Mouse (Mus musculus) hindbrain, embryonic 10.5 days (tissue): ENCODE data around the gene Trub1. TPM values are rescaled to one million over a fixed set of nuclear protein-coding genes. Genes with fewer than 3 reads are reported as not detected.

ENCODE experiments used
- polyA plus RNA-seq: library from polyadenylated mRNA; unstranded; fragments of >200 nt; fragmentation: Nextera tagmentation; extraction: Ambion mirVana; gene quantifications from 2 replicates; pipeline ENCODE4 v1.2.1, GENCODE M21; 2016

Trub1 gene
- polyA plus RNA-seq, 1 experiment from 2014 or later, result 19.3 TPM

Other genes with a start within 250 kb of the Trub1 start
- gene Ablim1, start 138.0 kb upstream of the Trub1 start, polyA plus RNA-seq, result 16.1 and 17.7 TPM in 2 replicates
- gene Fam160b1, start 92.2 kb upstream of the Trub1 start, polyA plus RNA-seq, result 10.8 and 12.8 TPM in 2 replicates
- 3.5 and 4.5 TPM in 2 replicates for gene Atrnl1, start 158.1 kb downstream of the Trub1 start, polyA plus RNA-seq